Mouse (Mus musculus) cerebellum, adult 18-20 months (tissue): ENCODE results near the gene Dedd2.

ENCODE experiments used
- DNase-seq, 2 experiments: peaks; one replicate each; pipeline ENCODE4 v3.0.0; 2021

Dedd2 gene

GRCm38 (mm10) chr7:25178317-25178716, 42.1 kb downstream of the Dedd2 start:
- DNase-seq = peak; percentile 37 to 43

DNA sequence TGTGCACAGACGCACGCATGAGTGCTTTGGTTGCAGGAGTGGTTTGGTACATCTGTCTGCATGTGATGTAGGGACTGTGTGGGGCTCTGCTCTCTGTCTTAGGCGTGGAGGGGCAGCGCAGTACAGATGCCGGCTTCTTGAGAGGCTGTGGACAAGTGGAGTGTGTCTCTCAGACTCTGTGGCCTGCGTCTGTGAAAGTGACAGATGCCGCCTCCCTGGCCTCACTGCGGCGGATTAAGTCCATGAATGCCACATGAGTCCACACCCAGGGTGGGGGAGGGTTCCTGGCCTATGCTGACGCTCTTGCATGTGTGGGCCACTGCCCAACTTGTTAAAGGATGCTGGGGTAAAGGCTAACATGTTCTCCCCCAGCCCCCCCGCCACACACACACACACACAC, 46.1 kb downstream of the Dedd2 start:
- no peak for DNase-seq

GRCm38 (mm10) chr7:25172669-25173068, 47.7 kb downstream of the Dedd2 start:
- DNase-seq = no peak

GRCm38 (mm10) chr7:25170583-25170982, 49.8 kb downstream of the Dedd2 start:
- DNase-seq = no peak

DNA sequence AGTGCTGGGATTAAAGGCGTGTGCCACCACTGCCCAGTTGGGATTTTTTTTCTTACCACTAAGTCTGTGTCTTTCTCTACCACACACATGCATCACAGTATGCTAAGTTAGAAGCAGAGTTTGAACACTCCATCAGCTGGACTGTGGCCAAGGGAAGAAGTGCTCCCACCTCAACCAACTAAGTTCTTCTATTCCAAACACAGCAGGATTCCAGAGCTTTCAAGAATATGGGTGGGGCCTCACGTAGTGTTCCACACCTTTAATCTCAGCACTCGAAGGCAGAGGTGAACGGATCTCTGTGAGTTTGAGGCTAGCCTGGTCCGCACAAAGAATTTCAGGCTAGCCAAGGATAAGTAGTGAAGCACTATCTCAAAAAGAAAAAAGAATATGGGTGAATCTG, 54.3 kb downstream of the Dedd2 start:
- no peak for DNase-seq

GRCm38 (mm10) chr7:25156158-25156648, 64.2 kb downstream of the Dedd2 start:
- no peak for DNase-seq

- no peak for DNase-seq
These were observed 64.8 kb downstream of the Dedd2 start for GRCm38 (mm10) chr7:25155469-25156157.

GRCm38 (mm10) chr7:25154648-25155047, 65.8 kb downstream of the Dedd2 start:
- no peak for DNase-seq

DNA sequence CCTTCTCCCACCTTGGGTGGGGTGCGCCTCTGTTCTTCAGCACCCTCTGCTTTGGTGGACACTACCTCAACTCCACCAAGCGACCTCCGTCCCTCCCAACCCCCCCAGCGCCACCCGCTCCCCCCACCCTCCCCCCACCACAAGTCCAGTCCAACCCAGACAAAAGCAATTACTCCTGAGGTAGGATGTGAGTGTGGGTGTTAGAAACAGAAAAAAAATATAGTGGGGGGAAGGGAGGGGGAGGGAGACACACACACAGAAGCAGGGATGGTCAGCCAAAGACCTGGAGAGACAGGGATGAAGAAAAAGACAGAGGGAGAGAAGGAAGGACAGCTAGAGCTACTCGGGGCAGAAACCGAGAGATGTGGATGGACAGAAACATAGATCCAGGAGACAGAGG, 66.6 kb downstream of the Dedd2 start:
- DNase-seq = no peak

- peak; percentile 48 to 50 for DNase-seq
These were observed 68.4 kb downstream of the Dedd2 start for GRCm38 (mm10) chr7:25151916-25152556.

DNA sequence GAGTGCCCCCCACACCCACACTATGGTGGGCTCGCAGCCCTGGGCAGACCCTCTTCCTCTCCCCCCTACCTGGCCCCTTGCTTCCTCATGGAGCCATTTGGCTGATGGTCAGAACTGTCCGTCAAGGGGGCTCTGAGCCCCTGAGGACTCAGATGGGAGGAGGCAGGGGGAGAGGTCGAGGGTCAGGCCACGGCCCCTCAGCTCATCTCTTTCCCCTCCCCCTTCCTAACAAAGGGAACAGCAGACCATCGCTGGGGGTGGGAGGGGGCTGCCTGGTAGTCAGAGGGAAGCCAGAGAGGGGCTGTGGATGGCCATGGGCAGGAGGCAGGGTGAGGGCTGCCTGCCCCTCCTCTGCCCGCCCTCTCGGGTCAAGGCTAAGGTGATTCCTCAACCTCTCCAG, 69.4 kb downstream of the Dedd2 start:
- DNase-seq = no peak

DNA sequence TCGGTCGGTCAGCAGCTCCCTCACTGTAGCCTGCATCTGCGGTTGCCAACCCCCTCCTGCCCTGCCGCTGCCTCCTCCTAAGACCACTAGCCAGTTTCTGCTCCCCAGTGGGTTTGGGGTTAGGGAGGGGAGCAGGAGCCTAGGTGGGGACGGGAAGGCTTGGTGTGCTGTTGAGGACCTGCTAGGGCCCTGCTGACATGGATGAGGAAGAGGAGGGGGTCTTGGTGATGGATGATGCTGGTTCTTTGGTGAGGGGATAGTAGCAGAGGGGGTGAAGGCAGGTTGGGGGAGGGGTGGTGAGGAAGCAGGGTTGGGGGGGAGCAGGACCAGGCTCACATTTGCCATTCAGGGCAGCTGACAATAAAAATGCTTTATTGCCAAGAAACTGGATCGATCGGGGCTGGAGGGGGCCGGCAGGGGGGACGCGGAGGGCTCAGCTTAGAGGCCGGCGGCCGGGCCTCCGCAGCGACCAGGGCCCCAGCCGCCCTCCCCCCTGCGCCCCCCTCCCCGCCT, 70.2 kb downstream of the Dedd2 start:
- DNase-seq = no peak
